Mouse (Mus musculus) olfactory bulb, adult 2 months (tissue): ENCODE measurements around the gene Ei24.

Source experiments
- CTCF ChIP-seq: fragments of 200-500 bp; IDR thresholded peaks from 2 replicates; pipeline ENCODE4 v1.5.1; 2012; ENCODE audit warnings: low read depth, mild to moderate bottlenecking, low read length, moderate library complexity; ENCODE audit not compliant: insufficient read depth
- POLR2A ChIP-seq: fragments of 200-500 bp; IDR thresholded peaks from 2 replicates; pipeline ENCODE4 v1.6.1; 2012; ENCODE audit warnings: mild to moderate bottlenecking, low read depth, low read length, moderate library complexity; ENCODE audit not compliant: insufficient read depth

- TF ChIP-seq POLR2A: no peak
- TF ChIP-seq CTCF: no peak
These were observed 32.8 kb downstream of the Ei24 start for GRCm38 (mm10) chr9:36764378-36764777.
